Mouse (Mus musculus): Measurements from ENCODE around the gene Kansl1. TPM values are rescaled to one million over a fixed set of nuclear protein-coding genes. Genes with fewer than 3 reads are reported as not detected.

Kansl1 gene
- polyA plus RNA-seq, 1 experiment from 2014 or later = 28.7 TPM

DNA sequence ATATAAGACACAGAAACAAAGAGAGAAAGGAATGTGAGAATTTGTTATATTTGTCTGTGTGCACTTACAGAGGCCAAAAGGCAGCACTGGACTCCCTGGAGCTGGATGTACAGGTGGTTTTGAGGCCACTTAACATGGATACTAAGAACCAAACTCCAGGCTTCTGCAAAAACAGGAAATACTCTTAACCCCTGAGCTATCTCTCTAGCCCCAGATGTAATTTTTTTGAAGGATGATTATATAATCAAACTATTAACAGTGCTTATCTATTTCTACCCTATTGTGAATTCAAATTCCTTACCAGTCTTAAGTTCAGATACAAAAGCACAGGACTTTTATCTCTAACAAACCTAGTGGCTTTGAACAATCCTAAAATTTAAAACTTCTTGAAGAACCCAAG is 32.9 kb downstream of the Kansl1 start:
- H3K4me1 ChIP-seq = peaks cover 44% of the 10 kb centered on the region
- no peaks in the 10 kb centered on the region for H3K9me3 ChIP-seq
- H3K4me3 ChIP-seq = no peak overlapping the region
- DNase-seq (ENCODE audit: low spot score) = no peak
- peaks cover 4% of the 10 kb centered on the region for H3K36me3 ChIP-seq (replicated peaks)
- H3K27me3 ChIP-seq (replicated peaks; ENCODE audit: low read depth, poor library complexity, severe bottlenecking) = no peaks in the 10 kb centered on the region
- no peak overlapping the region for H3K27ac ChIP-seq (replicated peaks)

DNA sequence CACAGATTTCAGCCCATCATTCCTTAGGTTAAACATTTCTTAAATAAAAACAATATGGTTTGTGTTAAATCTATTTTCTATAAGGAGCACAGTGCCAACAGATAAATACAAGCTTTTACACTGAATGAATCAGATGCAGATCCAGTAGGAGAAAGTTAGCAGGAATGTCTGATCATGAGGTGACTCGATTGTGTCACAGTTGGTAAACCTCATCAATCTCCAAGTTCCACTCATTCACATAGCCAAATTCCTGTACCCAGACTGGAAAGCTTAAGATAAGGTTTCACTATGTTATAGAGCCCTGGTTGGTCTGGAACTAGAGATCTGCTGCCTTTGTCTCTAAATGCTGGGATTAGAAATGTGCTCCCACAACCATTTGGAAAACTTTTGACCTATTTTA is 33.5 kb downstream of the Kansl1 start:
- H3K36me3 ChIP-seq (replicated peaks) = peaks cover 11% of the 10 kb centered on the region
- H3K27ac ChIP-seq (replicated peaks) = no peak overlapping the region
- no peak overlapping the region for H3K4me3 ChIP-seq
- H3K27me3 ChIP-seq (replicated peaks; ENCODE audit: low read depth, poor library complexity, severe bottlenecking) = no peaks in the 10 kb centered on the region
- peaks cover 43% of the 10 kb centered on the region for H3K4me1 ChIP-seq
- H3K9me3 ChIP-seq = no peaks in the 10 kb centered on the region
- DNase-seq (ENCODE audit: low spot score) = no peak
- WGBS = 82% methylated on average over 1 of the region's 1 CpGs

DNA sequence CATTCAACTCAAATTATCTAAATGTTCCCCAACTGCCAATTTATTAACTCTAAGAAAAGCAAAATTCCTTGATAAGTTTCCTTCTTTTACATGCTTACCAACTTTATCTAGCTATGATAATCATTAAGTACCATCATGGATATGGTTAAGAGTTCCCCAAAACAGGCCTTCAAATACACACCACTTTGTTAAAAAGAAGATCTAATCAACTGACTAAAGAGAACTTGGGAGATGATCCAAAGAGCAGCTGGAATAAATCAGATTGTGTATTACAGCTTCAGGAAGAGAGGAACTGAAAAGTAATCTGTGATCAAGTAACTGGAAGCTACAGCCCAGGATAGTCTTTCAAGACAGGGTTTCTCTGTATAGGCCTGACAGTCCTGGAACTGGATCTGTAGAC is 36.4 kb downstream of the Kansl1 start:
- H3K9me3 ChIP-seq = no peaks in the 10 kb centered on the region
- H3K36me3 ChIP-seq (replicated peaks) = peaks cover 22% of the 10 kb centered on the region
- DNase-seq (ENCODE audit: low spot score) = no peak
- H3K27ac ChIP-seq (replicated peaks) = no peak overlapping the region
- no peak overlapping the region for H3K4me3 ChIP-seq
- H3K4me1 ChIP-seq = peaks cover 19% of the 10 kb centered on the region
- no peaks in the 10 kb centered on the region for H3K27me3 ChIP-seq (replicated peaks; ENCODE audit: low read depth, poor library complexity, severe bottlenecking)

- H3K4me3 ChIP-seq = no peak overlapping the region
- H3K27ac ChIP-seq (replicated peaks) = no peak overlapping the region
- H3K9me3 ChIP-seq = no peaks in the 10 kb centered on the region
- WGBS = 99% methylated on average over 1 of the region's 1 CpGs
- H3K36me3 ChIP-seq (replicated peaks) = peaks cover 22% of the 10 kb centered on the region
- peaks cover 16% of the 10 kb centered on the region for H3K4me1 ChIP-seq
- H3K27me3 ChIP-seq (replicated peaks; ENCODE audit: low read depth, poor library complexity, severe bottlenecking) = no peaks in the 10 kb centered on the region
- DNase-seq (ENCODE audit: low spot score) = no peak
Measured at GRCm38 (mm10) chr11:104431807-104432206, 36.9 kb downstream of the Kansl1 start.

GRCm38 (mm10) chr11:104424727-104425416 is 43.8 kb downstream of the Kansl1 start:
- H3K4me1 ChIP-seq = no peaks in the 10 kb centered on the region
- H3K36me3 ChIP-seq (replicated peaks) = peaks cover 64% of the 10 kb centered on the region
- DNase-seq (ENCODE audit: low spot score) = no peak
- 89% methylated on average over 16 of the region's 16 CpGs for WGBS
- H3K9me3 ChIP-seq = no peaks in the 10 kb centered on the region
- no peak overlapping the region for H3K4me3 ChIP-seq
- H3K27me3 ChIP-seq (replicated peaks; ENCODE audit: low read depth, poor library complexity, severe bottlenecking) = no peaks in the 10 kb centered on the region
- no peak overlapping the region for H3K27ac ChIP-seq (replicated peaks)

- no peaks in the 10 kb centered on the region for H3K9me3 ChIP-seq
- no peaks in the 10 kb centered on the region for H3K4me1 ChIP-seq
- H3K27ac ChIP-seq (replicated peaks) = no peak overlapping the region
- H3K36me3 ChIP-seq (replicated peaks) = peaks cover 81% of the 10 kb centered on the region
- no peak overlapping the region for H3K4me3 ChIP-seq
- DNase-seq (ENCODE audit: low spot score) = no peak
- no peaks in the 10 kb centered on the region for H3K27me3 ChIP-seq (replicated peaks; ENCODE audit: low read depth, poor library complexity, severe bottlenecking)
Measured at GRCm38 (mm10) chr11:104412254-104412653, 56.4 kb downstream of the Kansl1 start.

DNA sequence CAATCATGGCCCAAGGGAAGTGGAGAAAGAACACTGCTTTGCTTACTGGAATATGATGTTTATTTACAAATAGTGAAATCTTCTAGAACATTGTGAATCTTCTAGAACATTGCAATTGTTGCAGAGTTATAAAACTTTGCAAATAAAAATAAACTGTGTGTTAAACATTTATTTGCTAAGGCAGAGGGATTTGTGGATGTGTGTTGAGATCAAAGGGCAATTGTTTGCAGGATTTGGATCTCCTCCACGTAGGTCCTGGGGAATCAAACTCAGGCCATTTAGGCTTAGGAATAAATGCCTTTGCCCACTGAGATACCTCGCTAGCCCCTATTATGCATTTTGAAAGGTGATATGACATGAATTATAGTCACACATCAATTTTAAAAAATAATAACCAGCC is 61.3 kb downstream of the Kansl1 start:
- peaks cover 78% of the 10 kb centered on the region for H3K36me3 ChIP-seq (replicated peaks)
- no peak overlapping the region for H3K27ac ChIP-seq (replicated peaks)
- 81% methylated on average over 2 of the region's 2 CpGs for WGBS
- H3K27me3 ChIP-seq (replicated peaks; ENCODE audit: low read depth, poor library complexity, severe bottlenecking) = no peaks in the 10 kb centered on the region
- no peaks in the 10 kb centered on the region for H3K9me3 ChIP-seq
- no peak for DNase-seq (ENCODE audit: low spot score)
- H3K4me1 ChIP-seq = no peaks in the 10 kb centered on the region
- no peak overlapping the region for H3K4me3 ChIP-seq

- no peaks in the 10 kb centered on the region for H3K4me1 ChIP-seq
- H3K27ac ChIP-seq (replicated peaks) = no peak overlapping the region
- 84% methylated on average over 5 of the region's 5 CpGs for WGBS
- H3K27me3 ChIP-seq (replicated peaks; ENCODE audit: low read depth, poor library complexity, severe bottlenecking) = no peaks in the 10 kb centered on the region
- no peaks in the 10 kb centered on the region for H3K9me3 ChIP-seq
- peaks cover 52% of the 10 kb centered on the region for H3K36me3 ChIP-seq (replicated peaks)
- DNase-seq (ENCODE audit: low spot score) = no peak
- H3K4me3 ChIP-seq = no peak overlapping the region
Measured at GRCm38 (mm10) chr11:104400961-104401360, 67.7 kb downstream of the Kansl1 start.

GRCm38 (mm10) chr11:104399459-104400216 is 69.0 kb downstream of the Kansl1 start:
- peaks cover 53% of the 10 kb centered on the region for H3K36me3 ChIP-seq (replicated peaks)
- 86% methylated on average over 4 of the region's 4 CpGs for WGBS
- no peak overlapping the region for H3K4me3 ChIP-seq

GRCm38 (mm10) chr11:104395648-104396047 is 73.0 kb downstream of the Kansl1 start:
- Histone ChIP-seq H3K9me3 (no peaks in the 10 kb centered on the region), H3K27ac (replicated peaks) (no peak overlapping the region), H3K4me3 (no peak overlapping the region), H3K27me3 (replicated peaks; ENCODE audit: low read depth, poor library complexity, severe bottlenecking) (no peaks in the 10 kb centered on the region), H3K4me1 (no peaks in the 10 kb centered on the region), H3K36me3 (replicated peaks) (peaks cover 51% of the 10 kb centered on the region)
- WGBS = 95% methylated on average over 2 of the region's 2 CpGs
- no peak for DNase-seq (ENCODE audit: low spot score)

More at GRCm38 (mm10) chr11:104399459-104400216, 69.0 kb downstream of the Kansl1 start:
- no peaks in the 10 kb centered on the region for H3K27me3 ChIP-seq (replicated peaks; ENCODE audit: low read depth, poor library complexity, severe bottlenecking)
- no peak overlapping the region for H3K27ac ChIP-seq (replicated peaks)
- no peaks in the 10 kb centered on the region for H3K9me3 ChIP-seq
- DNase-seq (ENCODE audit: low spot score) = no peak
- no peaks in the 10 kb centered on the region for H3K4me1 ChIP-seq

DNA sequence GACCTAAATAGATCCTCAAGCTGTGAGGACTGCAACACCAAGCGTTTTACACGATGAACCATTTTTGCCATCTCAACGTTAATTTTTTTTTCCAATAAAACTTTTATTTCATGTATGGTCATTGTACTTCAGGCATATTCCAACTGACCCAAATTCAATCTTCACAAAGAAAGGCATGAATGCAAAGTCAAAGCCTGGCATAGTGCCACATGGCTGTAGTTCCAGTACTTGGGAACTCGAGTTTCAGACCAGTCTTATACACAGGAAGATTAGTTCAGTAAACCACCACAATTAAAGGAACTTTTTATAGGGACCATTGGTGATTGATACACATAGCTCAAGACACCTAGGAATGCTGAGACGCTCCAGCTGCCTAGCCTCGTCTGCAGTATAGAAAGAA is 75.5 kb downstream of the Kansl1 start:
- 94% methylated on average over 6 of the region's 6 CpGs for WGBS
- no peaks in the 10 kb centered on the region for H3K4me1 ChIP-seq
- no peaks in the 10 kb centered on the region for H3K27me3 ChIP-seq (replicated peaks; ENCODE audit: low read depth, poor library complexity, severe bottlenecking)
- peaks cover 38% of the 10 kb centered on the region for H3K36me3 ChIP-seq (replicated peaks)
- no peaks in the 10 kb centered on the region for H3K9me3 ChIP-seq
- no peak overlapping the region for H3K27ac ChIP-seq (replicated peaks)
- no peak overlapping the region for H3K4me3 ChIP-seq
- no peak for DNase-seq (ENCODE audit: low spot score)

GRCm38 (mm10) chr11:104392153-104392552 is 76.5 kb downstream of the Kansl1 start:
- Histone ChIP-seq H3K27ac (replicated peaks) (no peak overlapping the region), H3K27me3 (replicated peaks; ENCODE audit: low read depth, poor library complexity, severe bottlenecking) (no peaks in the 10 kb centered on the region), H3K9me3 (no peaks in the 10 kb centered on the region), H3K4me3 (no peak overlapping the region), H3K36me3 (replicated peaks) (peaks cover 37% of the 10 kb centered on the region), H3K4me1 (no peaks in the 10 kb centered on the region)
- DNase-seq (ENCODE audit: low spot score) = no peak
- 87% methylated on average over 1 of the region's 1 CpGs for WGBS

DNA sequence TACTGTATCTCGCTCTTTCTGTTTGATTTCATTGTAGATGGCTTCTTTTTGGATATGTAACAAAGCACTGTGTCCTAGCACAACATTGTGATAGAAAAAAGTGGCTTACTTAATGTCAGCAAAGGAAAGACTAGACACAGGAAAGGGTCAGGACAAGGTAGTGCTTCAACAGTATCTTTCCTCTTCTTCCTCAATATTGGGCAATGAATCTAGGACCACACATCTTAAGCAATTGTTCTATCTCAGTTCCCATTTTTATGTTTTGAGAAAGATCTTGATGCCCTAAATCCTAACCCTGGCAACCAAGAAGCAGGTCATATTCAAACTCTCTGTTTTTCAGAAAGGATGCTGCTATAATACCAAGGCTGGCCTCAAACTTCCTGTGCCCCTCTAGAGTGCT is 81.4 kb downstream of the Kansl1 start:
- no peaks in the 10 kb centered on the region for H3K4me1 ChIP-seq
- DNase-seq (ENCODE audit: low spot score) = no peak
- H3K36me3 ChIP-seq (replicated peaks) = peaks cover 3% of the 10 kb centered on the region; the same call in 1 of the 2 replicates
- no peak overlapping the region for H3K27ac ChIP-seq (replicated peaks)
- 96% methylated on average over 1 of the region's 1 CpGs for WGBS
- no peaks in the 10 kb centered on the region for H3K9me3 ChIP-seq
- no peak overlapping the region for H3K4me3 ChIP-seq
- no peaks in the 10 kb centered on the region for H3K27me3 ChIP-seq (replicated peaks; ENCODE audit: low read depth, poor library complexity, severe bottlenecking)
